Mouse (Mus musculus) forebrain, embryonic 11.5 days (tissue): ENCODE data around the gene Gm49354. TPM values are rescaled to one million over a fixed set of nuclear protein-coding genes. Genes with fewer than 3 reads are reported as not detected.
"Not testable (repeated sequence)": the region's sequence is repeated elsewhere in the genome, so short reads cannot be mapped to it uniquely, and the experiment has no call there.

Experiments
- ATAC-seq: fragments of 200-750 bp; cut with Nextera tagmentation; replicated peaks from 2 replicates; pipeline ENCODE4 v1.8.0; 2017; ENCODE audit warnings: moderate TSS enrichment; ENCODE audit not compliant: low FRiP score
- DNase-seq: peaks from one replicate; pipeline ENCODE4 v3.0.0-alpha.2; 2017; ENCODE audit warnings: low spot score
- H3K27ac ChIP-seq: fragments of 300-500 bp; sonication (generic); 2 replicates; pipeline ENCODE4 v1.5.1; 2014; ENCODE audit warnings: low read depth, low read length
- H3K27me3 ChIP-seq: fragments of 300-500 bp; sonication (generic); 2 replicates; pipeline ENCODE4 v1.6.1; 2014; ENCODE audit warnings: mild to moderate bottlenecking, low read length, mixed read lengths; ENCODE audit not compliant: control insufficient read depth, insufficient read depth
- H3K36me3 ChIP-seq: fragments of 300-500 bp; sonication (generic); 2 replicates; pipeline ENCODE4 v1.6.1; 2014; ENCODE audit warnings: mild to moderate bottlenecking, low read length, moderate library complexity, mixed read lengths; ENCODE audit not compliant: control insufficient read depth, insufficient read depth
- H3K4me1 ChIP-seq: fragments of 300-500 bp; sonication (generic); replicated peaks from 2 replicates; pipeline ENCODE4 v1.6.1; 2014; ENCODE audit warnings: low read length, mixed read lengths; ENCODE audit not compliant: control insufficient read depth, insufficient read depth
- H3K4me2 ChIP-seq: fragments of 300-500 bp; sonication (generic); 2 replicates; pipeline ENCODE4 v1.6.1; 2014; ENCODE audit warnings: low read depth, mild to moderate bottlenecking, low read length, moderate library complexity, mixed read lengths; ENCODE audit not compliant: severe bottlenecking
- H3K4me3 ChIP-seq: fragments of 300-500 bp; sonication (generic); 2 replicates; pipeline ENCODE4 v1.5.1; 2014; ENCODE audit warnings: low read depth, low read length
- H3K9ac ChIP-seq: fragments of 300-500 bp; sonication (generic); 2 replicates; pipeline ENCODE4 v1.6.1; 2014; ENCODE audit warnings: low read length
- H3K9me3 ChIP-seq: fragments of 300-500 bp; sonication (generic); 2 replicates; pipeline ENCODE4 v1.6.1; 2016; ENCODE audit warnings: low read length, mixed read lengths; ENCODE audit not compliant: control insufficient read depth
- WGBS: fragments of 180-500 bp; shearing (Covaris S2); extraction: QIAGEN DNeasy Blood & Tissue Kit; methylation state at CpG from one replicate; pipeline ENCODE4 v1.1.7; 2014; 5-methylcytosine and 5-hydroxymethylcytosine counted together
- polyA plus RNA-seq: library from polyadenylated mRNA; unstranded; fragments of >200 nt; fragmentation: Nextera tagmentation; extraction: Ambion mirVana; gene quantifications from 2 replicates; pipeline ENCODE4 v1.2.1, GENCODE M21; 2014

Gene Gm49354
- polyA plus RNA-seq, 1 experiment from 2014 or later = not detected

GRCm38 (mm10) chr13:59735190-59735589 lies 46.9 kb downstream of the Gm49354 start:
- no peak overlapping the region for H3K27ac ChIP-seq
- no peaks in the 10 kb centered on the region for H3K9me3 ChIP-seq
- no peak overlapping the region for H3K4me3 ChIP-seq
- no peak overlapping the region for H3K9ac ChIP-seq
- H3K4me2 ChIP-seq = no peak overlapping the region
- no peaks in the 10 kb centered on the region for H3K27me3 ChIP-seq
- peak; percentile 51; the same call in 1 of the 2 replicates for ATAC-seq
- H3K36me3 ChIP-seq = no peaks in the 10 kb centered on the region
- 29% methylated on average over 3 of the region's 3 CpGs for WGBS
- no peak for DNase-seq
- H3K4me1 ChIP-seq = no peaks in the 10 kb centered on the region

GRCm38 (mm10) chr13:59734347-59734746 lies 47.7 kb downstream of the Gm49354 start:
- not testable (repeated sequence) for H3K9ac ChIP-seq, H3K36me3 ChIP-seq, H3K9me3 ChIP-seq, H3K27ac ChIP-seq, H3K4me2 ChIP-seq, H3K4me1 ChIP-seq, H3K27me3 ChIP-seq, DNase-seq, H3K4me3 ChIP-seq, ATAC-seq
- WGBS = 28% methylated on average over 6 of the region's 6 CpGs

GRCm38 (mm10) chr13:59733936-59734335 lies 48.1 kb downstream of the Gm49354 start:
- WGBS = 92% methylated on average over 3 of the region's 4 CpGs

GRCm38 (mm10) chr13:59731652-59732051 lies 50.4 kb downstream of the Gm49354 start, which contains the start of gene Spata31d1d:
Spata31d1d (minus strand) TSS chr13:59731752.
- H3K9me3 ChIP-seq = no peaks in the 10 kb centered on the region
- DNase-seq (no peak), ATAC-seq (no peak)
- H3K9ac ChIP-seq = no peak within 1 kb of the TSS
- no peak within 1 kb of the TSS for H3K4me2 ChIP-seq
- H3K4me3 ChIP-seq = no peak within 1 kb of the TSS
- peaks cover under 1% of the 10 kb centered on the region; the same call in 1 of the 2 replicates for H3K27me3 ChIP-seq
- H3K27ac ChIP-seq = no peak within 1 kb of the TSS
- no peaks in the 10 kb centered on the region for H3K36me3 ChIP-seq
- no peaks in the 10 kb centered on the region for H3K4me1 ChIP-seq
- 44% methylated on average over 7 of the region's 7 CpGs for WGBS

More at GRCm38 (mm10) chr13:59733936-59734335, 48.1 kb downstream of the Gm49354 start:
- no peaks in the 10 kb centered on the region for H3K4me1 ChIP-seq
- H3K36me3 ChIP-seq = no peaks in the 10 kb centered on the region
- H3K9ac ChIP-seq = no peak overlapping the region
- no peak for ATAC-seq
- H3K9me3 ChIP-seq = no peaks in the 10 kb centered on the region
- H3K27me3 ChIP-seq = no peaks in the 10 kb centered on the region
- H3K27ac ChIP-seq = no peak overlapping the region
- no peak overlapping the region for H3K4me2 ChIP-seq
- DNase-seq = no peak
- no peak overlapping the region for H3K4me3 ChIP-seq

- Histone ChIP-seq H3K9me3 (no peaks in the 10 kb centered on the region), H3K4me3 (no peak overlapping the region), H3K9ac (no peak overlapping the region), H3K27ac (no peak overlapping the region), H3K4me1 (no peaks in the 10 kb centered on the region), H3K36me3 (no peaks in the 10 kb centered on the region), H3K27me3 (peaks cover 2% of the 10 kb centered on the region; the same call in 1 of the 2 replicates), H3K4me2 (no peak overlapping the region)
- ATAC-seq (peak; percentile 81), DNase-seq (peak; percentile 89)
- 37% methylated on average over 7 of the region's 7 CpGs for WGBS
Measured at GRCm38 (mm10) chr13:59728378-59729093, 53.5 kb downstream of the Gm49354 start.

GRCm38 (mm10) chr13:59726139-59726867 lies 55.7 kb downstream of the Gm49354 start:
- DNase-seq (no peak), ATAC-seq (no peak)
- WGBS = 32% methylated on average over 29 of the region's 29 CpGs
- Histone ChIP-seq H3K9ac (peak overlapping the region; percentile 24), H3K4me3 (no peak overlapping the region), H3K4me1 (no peaks in the 10 kb centered on the region), H3K27me3 (peaks cover 2% of the 10 kb centered on the region; the same call in 1 of the 2 replicates), H3K4me2 (peak overlapping the region; percentile 37), H3K27ac (no peak overlapping the region), H3K36me3 (no peaks in the 10 kb centered on the region), H3K9me3 (no peaks in the 10 kb centered on the region)

- H3K27ac ChIP-seq, H3K4me3 ChIP-seq, H3K27me3 ChIP-seq, H3K9ac ChIP-seq, DNase-seq, H3K4me1 ChIP-seq, H3K9me3 ChIP-seq, H3K36me3 ChIP-seq, ATAC-seq, H3K4me2 ChIP-seq: not testable (repeated sequence)
- 88% methylated on average over 1 of the region's 1 CpGs for WGBS
Measured at GRCm38 (mm10) chr13:59722089-59722488, 60.0 kb downstream of the Gm49354 start.

- Histone ChIP-seq H3K27me3 (no peaks in the 10 kb centered on the region), H3K36me3 (no peaks in the 10 kb centered on the region), H3K4me2 (no peak overlapping the region), H3K27ac (no peak overlapping the region), H3K4me3 (no peak overlapping the region), H3K9me3 (no peaks in the 10 kb centered on the region), H3K9ac (no peak overlapping the region), H3K4me1 (no peaks in the 10 kb centered on the region)
- DNase-seq = no peak
- 92% methylated on average over 1 of the region's 1 CpGs for WGBS
- no peak for ATAC-seq
Measured at GRCm38 (mm10) chr13:59719475-59719874, 62.6 kb downstream of the Gm49354 start.
